Mouse (Mus musculus) frontal cortex, adult (tissue): ENCODE measurements at regions not wholly inside any gene's neighbourhood (a gene's known extent, or its start where the extent isn't known, plus 50 kb on each side); places are given as distances from the start of the nearest gene placed in this dataset.
A peak's percentile ranks its signal among the peaks of the same experiment; 100 is the strongest.

Source experiments
- ATAC-seq: cut with Nextera tagmentation; 2 replicates; pipeline ENCODE4 v1.9.2; 2017; ENCODE audit warnings: mild to moderate bottlenecking, moderate library complexity, mixed read lengths; ENCODE audit not compliant: low TSS enrichment

DNA sequence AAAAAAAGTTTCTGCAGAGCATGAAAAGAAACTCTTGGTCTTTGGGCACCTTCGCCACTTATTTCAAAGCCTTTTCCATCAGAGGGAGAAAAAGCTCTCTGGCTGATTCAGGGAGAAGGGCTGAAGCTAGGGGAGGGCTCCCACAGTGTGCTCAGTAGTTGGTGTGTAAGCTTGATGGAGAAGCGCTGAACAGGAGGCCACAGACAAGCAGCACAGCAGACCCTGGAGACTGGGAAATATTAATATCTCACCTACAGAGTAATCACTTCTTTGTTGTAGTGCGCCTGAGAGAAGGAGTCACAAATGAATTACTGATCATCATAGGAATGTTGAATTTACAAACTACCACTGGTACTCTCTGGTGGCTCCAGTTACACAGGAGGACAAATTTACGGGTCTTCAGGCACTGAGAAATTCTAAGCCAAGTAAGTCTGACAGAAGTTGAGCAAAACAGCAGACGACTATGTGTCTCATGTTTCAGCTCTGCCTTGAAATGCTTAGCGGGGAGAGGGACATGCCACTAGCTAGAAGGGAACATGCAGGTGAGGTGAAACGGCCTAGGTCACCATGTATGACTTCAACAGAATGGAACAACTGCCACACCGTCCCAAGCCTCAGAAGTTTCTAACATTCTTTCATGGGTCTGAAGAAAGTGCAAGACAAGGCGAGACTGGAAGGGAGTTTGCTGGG is 350.9 kb upstream of the Map3k7 start:
- no peak for ATAC-seq

DNA sequence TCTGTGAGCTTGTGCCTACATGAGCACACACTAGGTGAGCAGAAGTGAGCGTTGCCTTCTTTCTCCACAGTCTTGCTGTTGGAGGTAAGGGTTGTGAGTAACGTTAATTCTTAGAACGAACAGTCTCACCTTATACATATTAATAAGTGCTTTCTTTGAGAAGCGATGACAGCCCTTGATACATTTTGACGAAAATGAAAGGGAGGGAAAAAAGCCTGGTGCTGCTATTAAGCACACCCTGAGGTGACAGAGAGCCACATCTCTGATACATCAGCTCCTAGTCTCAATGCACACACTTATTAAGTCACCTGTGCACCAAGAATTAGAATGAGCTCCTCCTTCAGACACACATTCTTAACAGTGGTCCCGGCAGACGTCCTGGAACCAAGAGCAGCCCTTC is 346.3 kb upstream of the Map3k7 start:
- ATAC-seq, result no peak

DNA sequence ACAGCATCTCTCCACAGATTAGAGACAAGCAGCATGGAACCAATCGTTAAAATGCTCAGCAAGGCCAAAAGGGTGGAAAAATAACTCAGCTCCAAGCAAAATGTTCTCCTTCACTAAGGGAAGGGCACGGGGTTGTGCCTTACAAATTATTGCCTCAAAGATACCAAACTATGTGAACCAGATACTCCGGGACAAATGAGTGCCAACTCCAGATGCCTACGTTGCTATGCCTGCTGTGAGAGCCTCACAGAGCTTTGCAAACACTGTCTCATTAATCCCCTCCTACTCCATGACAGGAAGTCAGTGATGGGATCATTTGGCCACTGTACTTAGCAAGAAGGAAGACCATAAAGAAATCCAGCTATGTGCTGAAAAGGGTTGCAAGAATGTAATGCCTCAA is 345.9 kb upstream of the Map3k7 start:
- ATAC-seq, result no peak

DNA sequence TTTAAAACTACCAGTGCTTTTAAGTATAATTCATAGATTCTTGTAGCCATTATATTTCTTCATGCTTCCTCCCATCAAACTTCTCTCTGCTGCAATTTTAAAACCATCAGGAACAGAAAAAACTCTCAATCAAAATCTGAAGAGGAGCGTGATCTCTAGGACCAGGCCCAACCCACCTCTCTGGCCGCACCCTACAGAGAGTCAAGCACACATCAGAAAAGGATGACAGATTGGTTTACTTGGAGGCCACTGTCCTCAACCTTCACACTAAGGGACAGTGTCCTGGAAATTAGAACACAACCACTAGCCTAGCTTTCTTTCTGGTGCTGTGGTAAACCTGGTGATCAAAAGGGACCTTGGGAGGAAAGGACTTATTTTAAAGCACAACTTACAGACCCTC is 342.7 kb upstream of the Map3k7 start:
- no peak for ATAC-seq

- peak; percentile 64 for ATAC-seq
Observed at GRCm38 (mm10) chr4:31627053-31627452, 336.8 kb upstream of the Map3k7 start.

DNA sequence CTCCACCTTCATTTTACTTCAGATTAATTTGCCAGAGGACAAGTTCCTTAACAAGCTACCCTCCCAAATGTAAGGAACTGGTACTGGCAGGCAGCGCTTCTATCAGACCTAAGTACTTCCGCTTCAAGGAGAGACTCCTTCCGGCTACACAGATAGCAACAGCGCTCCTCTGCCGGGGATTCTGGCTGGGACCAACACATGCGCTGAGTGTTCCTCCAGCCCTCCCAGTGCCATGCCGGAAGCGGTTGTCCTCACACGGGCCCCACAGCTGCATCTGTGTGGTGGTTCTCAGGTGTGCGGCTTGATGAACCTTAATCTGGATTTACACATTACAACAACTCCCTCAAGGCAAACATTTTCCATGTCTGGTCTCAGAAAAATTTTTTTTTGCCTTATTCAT is 336.1 kb upstream of the Map3k7 start:
- ATAC-seq, result peak; percentile 97

GRCm38 (mm10) chr4:31638564-31638963 is 325.3 kb upstream of the Map3k7 start:
- ATAC-seq, result no peak

DNA sequence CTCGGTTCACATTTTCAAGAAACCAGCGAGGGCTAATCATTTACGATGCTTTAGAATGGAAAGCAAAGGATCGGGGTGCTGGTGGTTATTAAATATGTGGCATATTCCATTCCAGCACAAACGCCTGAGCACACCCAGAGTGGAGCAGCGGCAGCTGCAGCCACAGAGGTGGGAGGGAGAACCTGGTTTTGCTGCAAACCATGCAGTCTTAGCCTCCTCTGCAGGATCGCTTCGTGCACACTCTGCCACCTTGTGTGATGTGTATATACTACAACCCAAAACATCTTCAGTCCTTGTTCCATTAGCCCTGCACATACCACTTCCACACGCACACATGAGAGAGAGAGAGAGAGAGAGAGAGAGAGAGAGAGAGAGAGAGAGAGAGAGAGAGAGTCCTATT is 321.7 kb upstream of the Map3k7 start:
- peak; percentile 99 for ATAC-seq

- peak; percentile 25 for ATAC-seq
Observed at GRCm38 (mm10) chr4:31642593-31643290, 321.2 kb upstream of the Map3k7 start.

GRCm38 (mm10) chr4:31648631-31649368 is 315.1 kb upstream of the Map3k7 start:
- ATAC-seq, result no peak

GRCm38 (mm10) chr4:31655364-31656106 is 308.4 kb upstream of the Map3k7 start:
- peak; percentile 93 for ATAC-seq

- peak; percentile 23; the same call in 1 of the 2 replicates for ATAC-seq
Observed at GRCm38 (mm10) chr4:31656111-31656510, 307.8 kb upstream of the Map3k7 start.

GRCm38 (mm10) chr4:31658820-31659219 is 305.1 kb upstream of the Map3k7 start:
- no peak for ATAC-seq

GRCm38 (mm10) chr4:31660896-31661295 is 303.0 kb upstream of the Map3k7 start:
- ATAC-seq, result no peak

- peak; percentile 50; the same call in 1 of the 2 replicates for ATAC-seq
Observed at GRCm38 (mm10) chr4:31671530-31672170, 292.2 kb upstream of the Map3k7 start.

GRCm38 (mm10) chr4:31672171-31672841 is 291.6 kb upstream of the Map3k7 start:
- ATAC-seq, result no peak

GRCm38 (mm10) chr4:31672842-31673171 is 291.1 kb upstream of the Map3k7 start:
- no peak for ATAC-seq

GRCm38 (mm10) chr4:31679007-31679590 is 284.8 kb upstream of the Map3k7 start:
- no peak for ATAC-seq

DNA sequence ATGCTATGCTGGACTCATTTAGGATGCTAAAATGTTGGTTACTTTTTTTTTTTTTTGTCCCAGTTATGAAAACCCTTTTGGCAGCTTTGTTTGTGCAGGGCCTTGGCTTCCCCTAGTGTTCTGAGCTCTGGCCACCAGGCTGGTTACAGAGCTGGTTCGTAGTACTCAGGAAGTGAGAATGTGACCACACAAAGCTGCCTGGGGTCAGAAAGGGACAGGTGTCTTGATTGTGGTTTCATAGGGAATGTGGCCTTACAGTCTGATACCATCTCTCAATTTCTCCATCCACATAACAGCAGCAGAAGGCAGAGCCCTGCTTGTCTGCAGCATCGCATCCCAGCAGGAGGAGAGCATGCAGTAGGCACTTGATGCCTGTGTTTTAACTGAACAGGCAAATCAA is 282.9 kb upstream of the Map3k7 start:
- no peak for ATAC-seq

GRCm38 (mm10) chr4:31689083-31689482 is 274.8 kb upstream of the Map3k7 start:
- ATAC-seq, result no peak
